Comparison of ENCODE assay signal across 20 mouse cellular contexts in the genomic region with DNA sequence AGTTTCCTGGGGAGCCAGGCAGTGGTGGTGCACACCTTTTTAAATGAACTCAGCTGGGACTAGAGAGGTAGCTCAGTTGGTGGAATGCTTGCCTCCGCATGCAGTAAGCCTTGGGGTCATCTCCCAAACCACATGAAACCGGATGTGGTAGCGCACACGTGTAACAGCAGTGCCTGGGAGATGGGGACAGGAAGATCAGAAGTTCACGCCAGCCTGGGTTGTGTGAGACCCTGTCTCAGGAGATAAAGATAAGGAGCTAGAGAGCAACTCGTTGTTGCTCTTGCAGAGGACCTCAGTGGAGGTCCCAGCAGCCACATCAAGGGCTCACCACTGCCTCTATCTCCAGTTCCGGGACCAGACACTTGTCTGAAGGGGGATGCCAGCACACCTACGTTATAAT. TPM values are rescaled to one million over a fixed set of nuclear protein-coding genes. Genes with fewer than 3 reads are reported as not detected.
DNase-seq lines count a peak whose midpoint lies in the region; ATAC-seq lines count a peak whose summit lies in the region.
"Had no signal": no experiment of that assay in that cellular context is flagged by ENCODE, and none has a peak within 500 bp of the region (broad histone marks: within the 10 kb centered on the region; RNA-seq: fewer than 3 reads in every experiment).

No protein-coding gene starts in this region.

- H3K4me3 ChIP-seq in liver, embryonic 13.5 days (replicated peaks), result no peak overlapping the region
- H3K4me3 ChIP-seq in hindbrain, embryonic 13.5 days, result no peak overlapping the region
- H3K4me3 ChIP-seq in hindbrain, embryonic 12.5 days, result no peak overlapping the region
- H3K4me3 ChIP-seq: heart, embryonic 10.5 days; hindbrain, embryonic 10.5 days; intestine, embryonic 15.5 days; limb, embryonic 12.5 days; neural tube, embryonic 12.5 days had no signal

- H3K36me3 ChIP-seq in liver, embryonic 13.5 days, result peaks cover 54% of the 10 kb centered on the region
- H3K36me3 ChIP-seq in hindbrain, embryonic 13.5 days, result peaks cover 14% of the 10 kb centered on the region
- peaks cover 6% of the 10 kb centered on the region for H3K36me3 ChIP-seq in hindbrain, embryonic 12.5 days
- H3K36me3 ChIP-seq: intestine, embryonic 15.5 days had no signal

- peak overlapping the region; percentile 2; the same call in 1 of the 2 replicates for H3K9ac ChIP-seq in liver, embryonic 13.5 days
- no peak overlapping the region for H3K9ac ChIP-seq in hindbrain, embryonic 13.5 days
- no peak overlapping the region for H3K9ac ChIP-seq in hindbrain, embryonic 12.5 days
- H3K9ac ChIP-seq: intestine, embryonic 15.5 days; limb, embryonic 12.5 days; neural tube, embryonic 12.5 days had no signal

- H3K4me1 ChIP-seq in liver, embryonic 13.5 days (replicated peaks), result peaks cover 37% of the 10 kb centered on the region
- peaks cover 17% of the 10 kb centered on the region for H3K4me1 ChIP-seq in hindbrain, embryonic 13.5 days (replicated peaks)
- H3K4me1 ChIP-seq in hindbrain, embryonic 12.5 days, result peaks cover 16% of the 10 kb centered on the region

- H3K9me3 ChIP-seq in liver, embryonic 13.5 days (replicated peaks), result no peaks in the 10 kb centered on the region
- H3K9me3 ChIP-seq in hindbrain, embryonic 13.5 days, result no peaks in the 10 kb centered on the region
- H3K9me3 ChIP-seq in hindbrain, embryonic 12.5 days (replicated peaks), result no peaks in the 10 kb centered on the region
- H3K9me3 ChIP-seq: heart, embryonic 10.5 days; hindbrain, embryonic 10.5 days; intestine, embryonic 15.5 days; limb, embryonic 12.5 days; neural tube, embryonic 12.5 days had no signal

- 32% methylated on average over 8 of the region's 8 CpGs for WGBS in liver, embryonic 13.5 days (ENCODE audit: insufficient replicate concordance)
- WGBS in hindbrain, embryonic 13.5 days, result 95% methylated on average over 8 of the region's 8 CpGs
- 91% methylated on average over 8 of the region's 8 CpGs for WGBS in hindbrain, embryonic 12.5 days

- H3K27me3 ChIP-seq in liver, embryonic 13.5 days, result no peaks in the 10 kb centered on the region
- no peaks in the 10 kb centered on the region for H3K27me3 ChIP-seq in hindbrain, embryonic 13.5 days
- H3K27me3 ChIP-seq in hindbrain, embryonic 12.5 days, result no peaks in the 10 kb centered on the region
- H3K27me3 ChIP-seq: intestine, embryonic 15.5 days; limb, embryonic 12.5 days; neural tube, embryonic 12.5 days had no signal

- no peak for ATAC-seq in liver, embryonic 13.5 days (ENCODE audit: low read depth)
- no peak for ATAC-seq in hindbrain, embryonic 13.5 days (ENCODE audit: low FRiP score)
- ATAC-seq in hindbrain, embryonic 12.5 days (ENCODE audit: low FRiP score), result no peak
- ATAC-seq: forebrain, embryonic 16.5 days; intestine, embryonic 15.5 days had no signal

- peak; percentile 64 for DNase-seq in CD4-positive, CD25-positive, alpha-beta regulatory T cell, adult 2 months (ENCODE audit: low read depth, low spot score)
- DNase-seq in MEL-GATA-1-ER (ENCODE audit: extremely low read depth, low read depth), result peak; percentile 70
- DNase-seq in liver, embryonic 13.5 days, result no peak
- DNase-seq in thymus, postnatal 10 days (ENCODE audit: low spot score in 2 of 2), result peak; percentile 42 to 47
- DNase-seq in retina, postnatal 1 day, result no peak
- DNase-seq in cerebellum, adult 9-11 months, result no peak
- DNase-seq: adrenal gland, adult 2 months; cerebellum, adult 9-10 months; gastrocnemius, postnatal 36 days; kidney, adult 9 months; kidney, postnatal 25 days; lung, adult 18-20 months had no signal

- H3K4me2 ChIP-seq in liver, embryonic 13.5 days, result no peak overlapping the region
- H3K4me2 ChIP-seq in hindbrain, embryonic 13.5 days, result no peak overlapping the region
- H3K4me2 ChIP-seq in hindbrain, embryonic 12.5 days (replicated peaks), result no peak overlapping the region
- H3K4me2 ChIP-seq: intestine, embryonic 15.5 days; limb, embryonic 12.5 days; neural tube, embryonic 12.5 days had no signal

- H3K27ac ChIP-seq in liver, embryonic 13.5 days, result 0 out of 2 replicates have a peak overlapping the region, but pooled peaks have one; percentile 23
- no peak overlapping the region for H3K27ac ChIP-seq in hindbrain, embryonic 13.5 days
- H3K27ac ChIP-seq in hindbrain, embryonic 12.5 days, result no peak overlapping the region
- H3K27ac ChIP-seq: heart, embryonic 10.5 days; hindbrain, embryonic 10.5 days; intestine, embryonic 15.5 days; limb, embryonic 12.5 days; neural tube, embryonic 12.5 days had no signal

RNA-seq across cellular contexts. Expression of a gene that starts 2.0 kb away (rescaled TPM):
- polyA plus RNA-seq in liver, embryonic 13.5 days (2015; fragmentation: Nextera tagmentation; extraction: Ambion mirVana), result 33.2 and 36.2 TPM in 2 replicates
- polyA plus RNA-seq in hindbrain, embryonic 13.5 days (2015; fragmentation: Nextera tagmentation; extraction: Ambion mirVana), result 10.5 and 13.6 TPM in 2 replicates
- polyA plus RNA-seq in hindbrain, embryonic 12.5 days (2016; fragmentation: Nextera tagmentation; extraction: Ambion mirVana), result 23.8 and 26.0 TPM in 2 replicates

RNA-seq across cellular contexts. Expression of a gene that starts 2.3 kb away (rescaled TPM):
- polyA plus RNA-seq in liver, embryonic 13.5 days (2015; fragmentation: Nextera tagmentation; extraction: Ambion mirVana), result 89.0 and 93.9 TPM in 2 replicates
- 36.2 and 38.0 TPM in 2 replicates for polyA plus RNA-seq in hindbrain, embryonic 13.5 days (2015; fragmentation: Nextera tagmentation; extraction: Ambion mirVana)
- polyA plus RNA-seq in hindbrain, embryonic 12.5 days (2016; fragmentation: Nextera tagmentation; extraction: Ambion mirVana), result 53.9 and 59.5 TPM in 2 replicates

RNA-seq across cellular contexts. Expression of a gene that starts 19.7 kb away (rescaled TPM):
- polyA plus RNA-seq in liver, embryonic 13.5 days (2015; fragmentation: Nextera tagmentation; extraction: Ambion mirVana), result 4.6 and 5.2 TPM in 2 replicates
- polyA plus RNA-seq in hindbrain, embryonic 13.5 days (2015; fragmentation: Nextera tagmentation; extraction: Ambion mirVana), result 19.5 and 20.9 TPM in 2 replicates
- 20.8 and 21.4 TPM in 2 replicates for polyA plus RNA-seq in hindbrain, embryonic 12.5 days (2016; fragmentation: Nextera tagmentation; extraction: Ambion mirVana)

RNA-seq across cellular contexts. Expression of a gene that starts 55.2 kb away (rescaled TPM):
- polyA plus RNA-seq in liver, embryonic 13.5 days (2015; fragmentation: Nextera tagmentation; extraction: Ambion mirVana), result 0.44 and 0.53 TPM in 2 replicates
- 6.3 and 7.5 TPM in 2 replicates for polyA plus RNA-seq in hindbrain, embryonic 13.5 days (2015; fragmentation: Nextera tagmentation; extraction: Ambion mirVana)
- polyA plus RNA-seq in hindbrain, embryonic 12.5 days (2016; fragmentation: Nextera tagmentation; extraction: Ambion mirVana), result 6.1 and 6.7 TPM in 2 replicates

Comparison
In these comparisons a context has a peak if more than half of its experiments do, and no peak if none do; other contexts are left out.
1. DNase-seq: peak in CD4-positive, CD25-positive, alpha-beta regulatory T cell, adult 2 months (single experiment), MEL-GATA-1-ER (single experiment) and thymus, postnatal 10 days (2 of 2); none in liver, embryonic 13.5 days (single experiment), retina, postnatal 1 day (single experiment) and cerebellum, adult 9-11 months (single experiment).